Mouse (Mus musculus) ES-Bruce4 (cell line): ENCODE results near the gene Has1. TPM values are rescaled to one million over a fixed set of nuclear protein-coding genes. Genes with fewer than 3 reads are reported as not detected.

Source experiments
- H3K27ac ChIP-seq: 2 replicates; pipeline ENCODE4 v1.5.1; 2012; ENCODE audit warnings: low read length, inconsistent platforms; ENCODE audit not compliant: insufficient read depth
- H3K27me3 ChIP-seq: 2 replicates; pipeline ENCODE4 v1.6.1; 2012; ENCODE audit warnings: mild to moderate bottlenecking, low read length, inconsistent platforms; ENCODE audit not compliant: control insufficient read depth, poor library complexity, insufficient read depth, severe bottlenecking
- H3K36me3 ChIP-seq: 2 replicates; pipeline ENCODE4 v1.6.1; 2012; ENCODE audit warnings: inconsistent platforms, mild to moderate bottlenecking, low read length, moderate library complexity; ENCODE audit not compliant: control insufficient read depth, poor library complexity, insufficient read depth, severe bottlenecking
- H3K4me1 ChIP-seq: one replicate; pipeline ENCODE4 v1.8.1; 2011; ENCODE audit warnings: low read length; ENCODE audit not compliant: control insufficient read depth, insufficient read depth
- H3K4me3 ChIP-seq: 2 replicates; pipeline ENCODE4 v1.5.1; 2011; ENCODE audit warnings: low read depth, mild to moderate bottlenecking, low read length
- H3K9ac ChIP-seq: 2 replicates; pipeline ENCODE4 v1.6.1; 2012; ENCODE audit warnings: low read depth, mild to moderate bottlenecking, inconsistent platforms; ENCODE audit not compliant: poor library complexity, severe bottlenecking
- H3K9me3 ChIP-seq: replicated peaks from 2 replicates; pipeline ENCODE4 v1.6.1; 2012; ENCODE audit warnings: mild to moderate bottlenecking, low read length, inconsistent platforms; ENCODE audit not compliant: control insufficient read depth, poor library complexity, insufficient read depth, severe bottlenecking
- CTCF ChIP-seq: IDR thresholded peaks from one replicate; pipeline ENCODE4 v1.8.1; 2011; ENCODE audit warnings: low read depth, low read length
- EP300 ChIP-seq: IDR thresholded peaks from 2 replicates; pipeline ENCODE4 v1.6.1; 2011; ENCODE audit warnings: low read depth, low read length; ENCODE audit not compliant: insufficient read depth
- POLR2A ChIP-seq: IDR thresholded peaks from one replicate; pipeline ENCODE4 v1.8.1; 2011; ENCODE audit warnings: low read length; ENCODE audit not compliant: insufficient read depth
- polyA plus RNA-seq: library from polyadenylated mRNA; stranded (reverse); fragments of >200 nt; gene quantifications from 2 replicates; pipeline ENCODE4 v1.2.4, GENCODE M21; 2011; ENCODE audit warnings: low read depth; ENCODE audit not compliant: missing spikeins, insufficient read depth, insufficient read length

Has1 gene
- polyA plus RNA-seq, 1 experiment, result not detected

- Histone ChIP-seq H3K9me3 (no peaks in the 10 kb centered on the region), H3K27me3 (no peaks in the 10 kb centered on the region), H3K4me3 (no peak overlapping the region), H3K36me3 (no peaks in the 10 kb centered on the region), H3K27ac (no peak overlapping the region), H3K9ac (no peak overlapping the region), H3K4me1 (no peaks in the 10 kb centered on the region)
- no peak for TF ChIP-seq CTCF
- no peak for TF ChIP-seq POLR2A
- TF ChIP-seq EP300, result no peak
Observed at GRCm38 (mm10) chr17:17865168-17865567, 10.2 kb upstream of the Has1 start.

- no peak overlapping the region for H3K4me3 ChIP-seq
- H3K36me3 ChIP-seq, result no peaks in the 10 kb centered on the region
- no peak overlapping the region for H3K27ac ChIP-seq
- H3K27me3 ChIP-seq, result no peaks in the 10 kb centered on the region
- no peak for TF ChIP-seq CTCF
- TF ChIP-seq POLR2A, result no peak
- TF ChIP-seq EP300, result no peak
- H3K4me1 ChIP-seq, result no peaks in the 10 kb centered on the region
- H3K9me3 ChIP-seq, result no peaks in the 10 kb centered on the region
- no peak overlapping the region for H3K9ac ChIP-seq
Observed at GRCm38 (mm10) chr17:17862360-17862759, 7.4 kb upstream of the Has1 start.

DNA sequence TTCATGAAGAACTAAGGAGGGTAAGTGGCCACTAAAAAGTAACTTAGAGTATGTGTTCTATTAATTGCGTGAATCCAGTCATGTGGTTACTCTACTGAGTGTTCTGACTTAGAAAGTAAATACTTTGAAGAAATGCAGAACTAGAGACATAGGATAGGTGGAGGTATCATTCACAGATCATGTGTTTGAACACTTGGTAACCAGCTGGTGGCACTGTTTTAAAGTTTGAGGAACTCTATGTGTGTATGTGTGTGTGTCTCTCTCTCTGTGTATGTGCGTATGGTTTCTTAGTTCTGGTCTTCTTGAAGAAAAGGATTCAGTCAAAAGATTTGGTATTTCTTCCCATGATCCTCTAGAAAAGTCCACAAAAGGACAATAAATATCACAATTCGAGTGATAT lies 5.1 kb upstream of the Has1 start:
- Histone ChIP-seq H3K9ac (no peak overlapping the region), H3K36me3 (no peaks in the 10 kb centered on the region), H3K4me1 (no peaks in the 10 kb centered on the region), H3K4me3 (no peak overlapping the region), H3K27me3 (no peaks in the 10 kb centered on the region), H3K27ac (no peak overlapping the region), H3K9me3 (no peaks in the 10 kb centered on the region)
- no peak for TF ChIP-seq CTCF
- no peak for TF ChIP-seq POLR2A
- TF ChIP-seq EP300, result no peak

GRCm38 (mm10) chr17:17857446-17857845 lies 2.4 kb upstream of the Has1 start:
- Histone ChIP-seq H3K36me3 (no peaks in the 10 kb centered on the region), H3K4me1 (peaks cover 2% of the 10 kb centered on the region), H3K9ac (no peak overlapping the region), H3K27ac (no peak overlapping the region), H3K9me3 (no peaks in the 10 kb centered on the region), H3K4me3 (no peak overlapping the region), H3K27me3 (no peaks in the 10 kb centered on the region)
- TF ChIP-seq EP300 (no peak), POLR2A (no peak), CTCF (no peak)

- Histone ChIP-seq H3K4me1 (peaks cover 2% of the 10 kb centered on the region), H3K36me3 (no peaks in the 10 kb centered on the region), H3K4me3 (no peak overlapping the region), H3K27ac (no peak overlapping the region), H3K9ac (no peak overlapping the region), H3K9me3 (no peaks in the 10 kb centered on the region), H3K27me3 (no peaks in the 10 kb centered on the region)
- TF ChIP-seq CTCF, result no peak
- TF ChIP-seq POLR2A, result no peak
- no peak for TF ChIP-seq EP300
Observed at GRCm38 (mm10) chr17:17856612-17857011, 1.6 kb upstream of the Has1 start.

- TF ChIP-seq EP300 (no peak), POLR2A (no peak), CTCF (no peak)
- Histone ChIP-seq H3K27ac (no peak overlapping the region), H3K27me3 (peaks cover 4% of the 10 kb centered on the region), H3K36me3 (no peaks in the 10 kb centered on the region), H3K4me3 (peak overlapping the region; percentile 69), H3K9me3 (no peaks in the 10 kb centered on the region), H3K4me1 (peaks cover 2% of the 10 kb centered on the region), H3K9ac (peak overlapping the region; percentile 17)
Observed at GRCm38 (mm10) chr17:17849906-17850712, 4.9 kb downstream of the Has1 start.
